Mouse (Mus musculus): ENCODE results near the gene Stard10.

Stard10 gene

DNA sequence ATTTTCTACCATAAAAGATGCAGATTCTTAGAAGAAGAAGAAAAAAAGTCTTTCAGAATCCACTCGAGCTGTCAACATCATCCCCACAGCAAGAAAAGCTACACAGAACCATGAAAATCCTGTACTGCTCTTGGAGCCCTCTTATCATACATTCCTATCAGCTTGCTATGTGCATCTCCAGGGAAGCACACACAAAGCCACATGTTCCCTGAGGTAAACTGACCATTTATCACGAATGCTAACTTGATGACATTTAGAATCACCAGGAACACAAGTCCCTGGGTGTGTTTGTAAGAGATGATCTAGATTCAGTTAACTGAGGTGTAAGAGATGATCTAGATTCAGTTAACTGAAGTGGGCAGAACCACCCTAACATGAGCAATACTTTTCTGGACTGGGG lies 10.0 kb upstream of the Stard10 start:
- DNase-seq = no peak

DNA sequence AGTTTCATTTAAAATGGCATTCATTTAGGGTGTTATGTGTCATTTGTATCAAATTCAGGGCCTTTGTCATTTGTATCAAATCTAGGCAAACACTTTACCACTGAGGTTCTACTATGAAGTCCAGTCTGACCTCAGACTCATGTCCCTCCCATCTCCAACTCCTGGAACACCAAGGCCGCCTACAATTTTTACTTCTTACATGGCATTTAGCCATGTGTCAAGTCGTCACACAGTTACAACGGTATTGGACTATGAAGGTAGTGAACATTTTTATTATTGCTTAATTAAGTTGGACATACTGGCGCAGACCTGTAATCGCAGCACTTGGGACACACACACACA lies 6.9 kb upstream of the Stard10 start:
- no peak for DNase-seq

DNA sequence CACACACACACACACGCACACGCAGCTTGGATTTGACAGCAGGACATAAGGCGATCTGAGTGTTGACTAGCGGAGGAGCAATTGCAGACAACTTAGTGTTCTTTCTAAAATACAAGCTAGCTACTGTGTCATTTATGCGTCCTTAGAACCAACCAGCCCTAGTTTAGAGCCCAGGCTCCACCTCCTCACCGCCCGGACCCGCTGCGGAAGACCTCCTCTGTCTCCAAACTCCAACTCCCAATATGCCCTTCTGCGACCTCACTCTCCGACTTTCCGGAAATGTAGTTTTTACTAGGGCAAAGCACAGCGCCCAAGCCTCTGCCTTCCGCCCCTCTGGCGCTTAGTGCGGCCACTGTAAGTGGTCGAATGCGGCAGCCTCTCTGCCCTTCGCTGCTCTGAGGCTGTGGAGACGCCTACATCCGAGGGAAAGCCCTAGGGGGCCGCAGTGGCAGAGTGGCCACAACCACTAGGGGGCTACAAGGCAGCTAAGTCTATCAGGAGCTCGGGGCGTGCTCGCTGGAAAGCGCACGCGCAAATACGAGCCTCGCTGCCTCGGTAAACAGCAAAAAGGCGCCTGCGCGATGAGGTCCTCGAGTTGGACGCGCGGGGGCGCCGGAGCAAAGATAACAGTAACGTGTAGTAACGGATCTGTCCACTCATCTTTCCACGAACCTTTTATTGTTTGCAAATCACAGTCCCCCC lies 6.4 kb upstream of the Stard10 start:
- peak; percentile 98 to 99 for DNase-seq

DNA sequence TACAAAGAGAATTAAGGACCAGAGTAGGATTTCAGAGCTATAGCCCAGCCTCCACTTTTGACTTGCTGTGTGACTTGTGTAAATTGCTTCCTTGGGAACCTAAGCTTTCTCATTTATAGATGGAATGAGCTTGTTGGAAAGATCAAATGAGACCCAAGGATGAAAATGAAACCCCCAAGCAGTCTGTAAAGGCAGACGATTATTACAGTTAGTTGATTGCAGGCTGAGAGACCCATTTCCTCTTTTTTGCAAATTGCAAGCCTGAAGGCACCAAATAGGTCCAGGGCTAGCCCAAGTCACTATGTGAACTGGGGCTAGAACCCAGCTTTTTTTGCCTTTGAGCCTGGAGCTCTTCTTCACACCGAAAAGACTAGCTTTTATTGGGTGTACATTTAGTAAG lies 5.8 kb upstream of the Stard10 start:
- DNase-seq = no peak

DNA sequence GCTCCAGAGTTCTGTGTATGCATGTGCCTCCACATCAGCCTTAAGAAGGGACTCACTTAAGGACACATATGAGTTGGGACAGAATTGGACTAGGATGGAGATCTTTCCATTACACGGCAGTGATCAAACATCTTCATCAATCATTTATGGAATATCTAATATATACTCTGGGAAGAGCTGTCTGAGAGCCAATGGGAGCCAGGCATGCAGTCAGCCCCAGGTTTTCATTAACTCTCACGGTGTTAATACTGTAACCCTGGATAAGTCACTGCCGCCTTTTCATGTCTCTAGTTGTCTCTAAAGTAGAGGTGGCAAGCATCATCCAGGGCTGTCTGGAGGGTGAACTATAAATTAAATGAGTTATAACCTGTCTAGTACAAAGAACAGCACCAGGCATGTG lies 3.9 kb upstream of the Stard10 start:
- DNase-seq = no peak

GRCm38 (mm10) chr7:101314396-101314795 lies 2.5 kb upstream of the Stard10 start:
- DNase-seq = no peak

- no peak for DNase-seq
Observed at GRCm38 (mm10) chr7:101315699-101316098, 1.2 kb upstream of the Stard10 start.

DNA sequence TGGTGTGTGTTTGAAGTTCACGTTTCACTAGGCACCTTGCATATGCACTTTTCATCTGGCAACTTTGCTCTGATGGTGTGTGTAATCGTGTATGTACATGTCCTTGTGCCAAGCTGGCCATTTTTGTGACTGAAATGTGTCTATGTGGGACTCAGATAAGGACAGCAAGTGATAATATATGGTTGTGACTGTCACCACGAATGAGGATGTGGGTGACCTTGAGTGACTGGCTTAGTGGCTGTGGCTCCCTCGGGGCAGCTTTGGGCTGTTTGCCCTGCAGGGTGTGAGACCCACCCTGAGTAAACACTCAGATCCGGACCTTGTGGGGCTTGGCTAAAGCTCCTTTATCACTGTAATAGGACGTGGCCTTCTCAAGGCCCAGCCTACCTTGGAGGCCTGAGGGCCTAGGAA lies 290 bp upstream of the Stard10 start:
- DNase-seq = no peak

DNA sequence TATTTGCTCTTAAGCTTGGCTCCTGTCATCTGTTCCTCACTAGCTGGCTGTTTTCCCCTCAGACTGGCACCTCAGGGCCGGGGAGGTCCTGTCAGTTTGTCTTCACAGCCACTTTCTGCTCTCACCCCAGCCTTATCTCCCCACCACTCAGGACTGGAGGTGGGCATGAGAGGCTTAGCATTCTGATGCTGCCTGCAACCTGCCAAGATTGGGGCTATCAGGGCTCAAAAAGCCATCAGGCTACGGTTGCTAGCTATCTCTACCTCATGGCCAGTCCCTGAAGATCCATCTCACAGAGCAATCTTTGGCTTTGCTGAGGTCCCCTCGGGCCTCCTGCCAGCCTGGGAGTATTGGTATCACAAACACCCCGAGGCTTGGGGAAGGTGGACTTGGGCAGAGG lies 2.0 kb downstream of the Stard10 start:
- peak in 1 of 2 experiments; percentile 29 for DNase-seq

DNA sequence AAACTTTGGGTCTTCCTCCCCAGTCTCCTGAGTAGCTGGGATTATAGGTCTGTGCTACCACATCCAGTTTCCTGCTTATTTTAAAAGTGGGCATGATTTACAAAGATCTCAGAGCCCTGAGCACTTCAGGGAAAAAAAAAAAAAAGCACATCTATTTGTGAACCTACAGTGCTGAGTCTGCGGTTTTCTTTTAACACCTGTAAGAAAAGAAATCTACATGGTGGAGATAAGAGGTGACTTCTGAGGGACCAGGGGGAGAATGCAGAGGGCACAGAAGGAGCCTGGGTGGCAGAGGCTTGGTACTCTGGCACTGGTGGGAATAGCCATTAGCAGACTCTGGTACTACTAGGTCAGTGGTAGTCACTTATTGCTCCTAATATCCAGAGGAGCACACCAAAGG lies 2.9 kb downstream of the Stard10 start:
- DNase-seq = no peak

- peak; percentile 71 to 76 for DNase-seq
Observed at GRCm38 (mm10) chr7:101320399-101321217, 3.7 kb downstream of the Stard10 start.

- peak; percentile 61 to 64 for DNase-seq
Observed at GRCm38 (mm10) chr7:101321218-101321827, 4.4 kb downstream of the Stard10 start.

DNA sequence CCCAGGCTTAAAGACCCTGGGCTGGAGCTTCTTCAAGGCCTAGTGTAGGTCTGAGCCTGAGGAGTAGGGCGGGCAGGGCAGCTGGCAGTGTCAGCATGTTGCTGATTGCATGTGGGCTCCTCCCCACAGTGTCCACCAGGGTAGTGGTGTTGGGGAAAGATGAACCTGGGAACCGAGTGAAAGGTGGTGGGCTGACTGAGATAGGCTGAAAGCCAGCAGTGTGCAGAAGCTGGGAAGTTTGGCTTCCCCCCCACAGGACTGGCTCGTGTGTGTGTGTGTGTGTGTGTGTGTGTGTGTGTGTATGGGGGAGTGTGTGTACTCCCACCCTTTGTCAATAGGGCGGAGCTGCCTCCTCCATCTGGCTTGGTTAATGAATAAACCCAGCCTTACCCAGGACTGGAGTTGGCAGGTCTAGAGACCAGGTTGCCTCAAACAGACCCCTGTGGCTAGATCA lies 6.3 kb downstream of the Stard10 start:
- DNase-seq = peak; percentile 56 to 63

DNA sequence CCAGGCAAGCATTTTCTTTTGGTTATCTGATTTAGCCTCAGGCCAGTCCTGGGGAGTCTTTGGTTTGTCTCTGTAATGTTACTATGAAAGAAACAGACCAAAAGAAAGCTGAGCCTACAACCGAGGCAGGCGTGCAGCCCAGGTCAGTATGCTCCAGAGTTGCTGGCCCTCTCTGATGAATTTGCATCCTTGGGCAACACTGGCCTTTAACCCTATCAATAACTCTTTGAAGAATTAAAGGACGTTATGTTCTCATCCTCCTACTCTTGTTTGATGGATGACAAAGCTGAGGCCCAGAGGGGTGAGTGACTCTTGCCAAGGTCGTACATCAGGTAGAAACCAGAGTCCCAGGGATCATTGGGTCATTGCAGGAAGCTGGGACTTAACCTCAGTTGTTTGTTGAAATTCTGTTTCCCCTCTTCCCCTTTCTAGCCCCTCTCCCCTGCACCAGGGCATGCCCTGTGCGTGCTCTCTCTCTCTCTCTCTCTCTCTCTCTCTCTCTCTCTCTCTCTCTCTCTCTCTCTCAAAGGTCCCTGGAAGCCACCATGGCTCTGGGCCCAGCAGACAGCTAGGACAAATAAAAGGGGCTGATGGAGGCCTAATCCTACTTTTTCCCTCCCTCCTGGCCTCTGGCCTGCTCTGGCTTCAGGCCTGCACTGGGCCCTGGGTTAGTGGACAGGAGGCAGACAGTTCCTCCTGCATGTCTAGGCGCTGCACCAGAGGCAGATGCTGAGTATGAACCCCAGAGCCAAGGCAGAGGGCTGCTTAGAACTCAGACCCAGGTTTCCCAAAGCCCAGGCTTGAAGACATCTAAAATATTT lies 7.5 kb downstream of the Stard10 start:
- DNase-seq = peak; percentile 67 to 70

DNA sequence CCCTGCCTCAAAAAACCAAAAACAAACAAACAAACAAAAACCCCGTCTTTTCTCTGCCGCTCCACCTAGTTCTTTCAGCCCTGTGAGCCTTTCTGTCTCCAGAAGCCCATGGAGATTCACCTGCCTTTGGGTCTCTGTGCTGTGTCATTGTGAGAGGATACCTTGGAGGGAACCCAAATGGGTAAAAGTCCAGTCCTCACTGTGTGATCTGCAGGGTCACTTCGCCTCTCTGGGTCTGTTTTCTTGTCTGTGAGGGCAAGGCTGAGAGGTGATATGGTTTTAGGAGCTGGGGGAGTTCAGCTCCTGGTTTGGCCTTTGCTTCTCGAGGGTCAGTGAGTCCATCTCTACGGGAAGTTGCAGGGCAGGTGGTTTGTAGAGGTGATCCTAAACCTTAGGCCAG lies 9.1 kb downstream of the Stard10 start:
- DNase-seq = no peak

GRCm38 (mm10) chr7:101327263-101327662 lies 10.4 kb downstream of the Stard10 start:
- no peak for DNase-seq

GRCm38 (mm10) chr7:101327786-101328185 lies 10.9 kb downstream of the Stard10 start:
- DNase-seq = no peak

DNA sequence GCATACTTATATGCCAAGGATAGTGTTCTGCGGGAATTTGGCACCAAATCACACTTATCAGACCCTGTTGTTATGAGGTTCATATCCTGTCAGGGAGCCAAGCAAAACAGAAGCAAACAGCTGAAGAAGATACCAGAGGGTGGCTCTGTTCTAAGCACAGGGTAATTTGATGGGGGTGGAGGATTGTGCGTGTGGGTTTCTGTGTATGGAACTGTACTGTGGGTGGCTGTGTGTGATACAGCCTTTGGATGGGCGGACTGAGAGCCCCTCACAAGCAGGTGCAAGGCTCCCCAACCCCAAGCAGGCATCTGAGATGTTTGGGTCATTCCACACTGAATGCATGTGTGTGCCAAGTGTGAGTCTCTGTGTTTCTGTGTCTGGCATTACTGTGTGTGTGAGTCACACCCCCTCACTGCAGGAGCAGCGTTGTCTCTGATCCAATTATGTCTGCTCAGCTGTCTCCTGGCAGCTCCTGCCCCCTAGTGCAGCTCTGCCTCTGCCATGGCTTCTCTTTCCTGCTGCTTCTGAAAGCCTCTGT lies 11.8 kb downstream of the Stard10 start:
- peak; percentile 56 to 60 for DNase-seq

DNA sequence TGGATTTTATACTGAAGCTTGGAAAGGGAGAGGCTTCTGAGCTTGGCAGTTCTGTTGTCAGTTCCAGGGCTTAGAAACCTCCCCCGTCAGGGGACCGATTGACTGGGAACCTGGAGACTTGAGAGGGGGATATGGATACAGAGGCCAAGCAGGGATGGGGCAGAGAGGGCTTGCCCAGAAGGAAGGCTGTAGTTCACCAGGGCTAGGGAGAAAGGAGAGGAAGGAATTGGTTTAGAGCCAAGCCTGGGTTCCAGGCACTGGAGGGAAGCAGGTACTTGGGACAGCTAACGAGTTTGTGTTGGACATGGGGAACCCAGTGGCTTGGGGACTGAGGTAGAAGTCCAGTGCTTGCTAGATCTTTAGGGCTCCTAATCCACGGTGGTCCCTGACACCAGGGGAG lies 12.7 kb downstream of the Stard10 start:
- no peak for DNase-seq

DNA sequence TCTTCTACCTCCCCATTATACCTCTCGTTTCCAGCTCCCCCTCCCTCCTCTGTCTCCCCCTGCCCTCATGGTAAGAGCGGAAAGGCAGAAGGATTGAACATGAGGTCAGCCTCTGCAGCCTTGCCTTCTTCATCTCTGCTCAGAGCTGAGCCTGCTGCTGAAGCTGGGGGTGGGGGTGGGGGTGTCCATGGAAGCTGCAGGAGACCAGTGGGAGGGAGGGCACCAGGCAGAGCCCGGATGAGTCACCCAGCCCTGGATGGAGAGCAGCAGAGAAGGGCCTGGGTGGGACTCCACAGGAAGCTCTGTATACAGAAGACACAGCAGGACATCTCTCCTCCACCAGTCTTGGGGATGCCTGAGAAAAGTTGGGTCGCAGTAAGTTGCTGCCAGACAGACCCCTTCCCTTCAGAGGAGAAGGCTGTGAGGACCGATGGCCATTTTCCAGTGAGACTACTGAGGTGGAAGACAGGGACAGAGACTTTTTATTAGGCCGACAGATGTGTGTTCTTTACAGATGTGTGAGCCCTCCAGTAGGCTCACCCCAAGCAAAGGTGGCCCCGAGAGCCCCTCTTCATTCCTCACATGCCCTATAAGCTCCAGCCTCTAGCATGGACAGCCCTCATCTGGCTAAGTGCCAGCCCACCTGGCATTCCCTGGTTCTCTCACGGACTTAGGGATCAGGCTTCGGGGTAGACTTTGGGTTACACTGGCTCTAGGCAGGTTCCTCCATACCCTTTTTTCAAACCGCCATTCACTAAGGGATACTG lies 13.4 kb downstream of the Stard10 start:
- peak; percentile 60 to 61 for DNase-seq

GRCm38 (mm10) chr7:101330841-101331173 lies 13.9 kb downstream of the Stard10 start:
- DNase-seq = peak; percentile 36 to 61

All from cerebellum, postnatal 14 days (tissue).